Mouse (Mus musculus) MEL (cell line): ENCODE results near the gene Gpt2.

ENCODE experiments used
- BHLHE40 ChIP-seq: IDR thresholded peaks from 2 replicates; pipeline ENCODE4 v1.6.1; 2012; ENCODE audit warnings: low read depth, mild to moderate bottlenecking, inconsistent platforms, low read length, improper control_type of control experiment, borderline replicate concordance
- MXI1 ChIP-seq: IDR thresholded peaks from 2 replicates; pipeline ENCODE4 v1.6.1; 2011; ENCODE audit warnings: mild to moderate bottlenecking, low read depth, low read length, improper control_type of control experiment

GRCm38 (mm10) chr8:85533434-85533833, 41.1 kb downstream of the Gpt2 start:
- TF ChIP-seq MXI1 (no peak), BHLHE40 (no peak)
